10 mouse cellular contexts compared by ENCODE assay signal in genomic region chr15:50361751-50362507, GRCm38 (mm10).
DNase-seq lines count a peak whose midpoint lies in the region; ATAC-seq and TF ChIP-seq lines count a peak whose summit lies in the region.
"Had no signal": no experiment of that assay in that cellular context is flagged by ENCODE, and none has a peak within 500 bp of the region (broad histone marks: within the 10 kb centered on the region; RNA-seq: fewer than 3 reads in every experiment).

No protein-coding gene starts in this region.

- no peaks in the 10 kb centered on the region for H3K9me3 ChIP-seq in heart, embryonic 13.5 days
- no peaks in the 10 kb centered on the region for H3K9me3 ChIP-seq in liver, embryonic 12.5 days (replicated peaks)
- H3K9me3 ChIP-seq: forebrain, embryonic 13.5 days had no signal

- no peaks in the 10 kb centered on the region for H3K27me3 ChIP-seq in heart, embryonic 13.5 days (replicated peaks)
- no peaks in the 10 kb centered on the region for H3K27me3 ChIP-seq in liver, embryonic 12.5 days (replicated peaks)
- H3K27me3 ChIP-seq: forebrain, embryonic 13.5 days had no signal

- no peaks in the 10 kb centered on the region for H3K36me3 ChIP-seq in heart, embryonic 13.5 days
- no peaks in the 10 kb centered on the region for H3K36me3 ChIP-seq in liver, embryonic 12.5 days

- DNase-seq in heart, postnatal 25 days (ENCODE audit: low spot score), result no peak
- DNase-seq in adipocyte (ENCODE audit: low spot score), result peak; percentile 77
- no peak for DNase-seq in layer of hippocampus, adult 2 months (ENCODE audit: low spot score in 2 of 2)
- DNase-seq in left cerebral cortex, adult 8-10 months (ENCODE audit: low spot score in 2 of 2), result no peak
- no peak for DNase-seq in cerebellum, postnatal 25 days
- DNase-seq: retina, postnatal 1 day had no signal

- no peak overlapping the region for H3K4me3 ChIP-seq in heart, embryonic 13.5 days
- peak overlapping the region; percentile 25 for H3K4me3 ChIP-seq in liver, embryonic 12.5 days
- H3K4me3 ChIP-seq in layer of hippocampus, adult 2 months, result no peak overlapping the region
- H3K4me3 ChIP-seq: forebrain, embryonic 13.5 days had no signal

- TF ChIP-seq CTCF in layer of hippocampus, adult 2 months (conservative IDR thresholded peaks at IDR 0.05), result no peak

- H3K9ac ChIP-seq in heart, embryonic 13.5 days, result no peak overlapping the region
- no peak overlapping the region for H3K9ac ChIP-seq in liver, embryonic 12.5 days
- H3K9ac ChIP-seq: forebrain, embryonic 13.5 days had no signal

- peak overlapping the region; percentile 16; the same call in 1 of the 2 replicates for H3K4me2 ChIP-seq in heart, embryonic 13.5 days
- peak overlapping the region; percentile 48 for H3K4me2 ChIP-seq in liver, embryonic 12.5 days
- H3K4me2 ChIP-seq: forebrain, embryonic 13.5 days had no signal

- 64% methylated on average over 4 of the region's 4 CpGs for WGBS in heart, embryonic 13.5 days
- whole genome bisulfite sequencing in liver, embryonic 12.5 days (ENCODE audit: insufficient replicate concordance), result 24% methylated on average over 4 of the region's 4 CpGs

- intact Hi-C loops in heart, postnatal 25 days (cut with DNase I), result no loop called here

- H3K4me1 ChIP-seq in heart, embryonic 13.5 days, result no peaks in the 10 kb centered on the region
- H3K4me1 ChIP-seq in liver, embryonic 12.5 days, result peaks cover 5% of the 10 kb centered on the region; the same call in 1 of the 2 replicates
- H3K4me1 ChIP-seq: forebrain, embryonic 13.5 days had no signal

- no peak for ATAC-seq in heart, embryonic 13.5 days (ENCODE audit: extremely low read depth, insufficient number of reproducible peaks, low FRiP score, low TSS enrichment)
- no peak for ATAC-seq in liver, embryonic 12.5 days
- ATAC-seq in monocyte, adult 5-6 weeks (replicated peaks; ENCODE audit: insufficient number of reproducible peaks, low FRiP score, low TSS enrichment, poor library complexity, severe bottlenecking), result peak; percentile 87
- ATAC-seq: forebrain, embryonic 13.5 days had no signal

- no peak overlapping the region for H3K27ac ChIP-seq in heart, embryonic 13.5 days (replicated peaks)
- H3K27ac ChIP-seq in liver, embryonic 12.5 days, result no peak overlapping the region
- no peak overlapping the region for H3K27ac ChIP-seq in layer of hippocampus, adult 2 months
- H3K27ac ChIP-seq: forebrain, embryonic 13.5 days had no signal
